Mouse (Mus musculus): ENCODE measurements around the gene Dip2c. TPM values are rescaled to one million over a fixed set of nuclear protein-coding genes. Genes with fewer than 3 reads are reported as not detected.
A peak's percentile ranks its signal among the peaks of the same experiment; 100 is the strongest.

Gene Dip2c
- polyA plus RNA-seq, 1 experiment from 2014 or later = 4.3 TPM

DNA sequence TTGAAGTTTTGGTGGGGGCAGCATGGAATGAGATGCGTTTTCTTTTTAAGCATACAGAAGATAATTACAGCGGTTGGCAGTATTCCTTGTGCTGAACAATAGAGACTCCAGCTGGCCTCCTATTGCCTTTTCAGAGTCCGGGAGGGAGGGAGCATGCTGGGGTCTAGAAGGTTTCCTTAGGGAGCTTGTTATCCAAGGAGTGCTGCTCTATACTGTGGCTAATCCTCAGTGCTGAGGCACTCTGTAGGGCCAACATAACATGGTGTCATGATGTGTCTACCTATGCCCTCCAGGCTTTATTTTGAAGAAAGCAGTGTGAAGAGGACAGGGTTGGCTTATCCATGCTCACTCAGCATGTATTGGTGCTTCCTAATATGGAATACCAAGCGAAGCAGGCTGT, 79.0 kb downstream of the Dip2c start:
- Histone ChIP-seq H3K4me2 (replicated peaks; ENCODE audit: low read depth, low read length) (no peak overlapping the region), H3K9ac (replicated peaks; ENCODE audit: low read length) (no peak overlapping the region), H3K9me3 (ENCODE audit: low read length) (no peaks in the 10 kb centered on the region), H3K27me3 (ENCODE audit: insufficient read depth, low read length) (no peaks in the 10 kb centered on the region), H3K4me1 (ENCODE audit: insufficient read depth, low read length) (no peaks in the 10 kb centered on the region), H3K27ac (ENCODE audit: low read length) (no peak overlapping the region), H3K36me3 (ENCODE audit: insufficient read depth, low read length) (no peaks in the 10 kb centered on the region), H3K4me3 (ENCODE audit: low read length) (no peak overlapping the region)
- WGBS = 78% methylated on average over 4 of the region's 4 CpGs
- ATAC-seq (ENCODE audit: low FRiP score, low TSS enrichment) = no peak

DNA sequence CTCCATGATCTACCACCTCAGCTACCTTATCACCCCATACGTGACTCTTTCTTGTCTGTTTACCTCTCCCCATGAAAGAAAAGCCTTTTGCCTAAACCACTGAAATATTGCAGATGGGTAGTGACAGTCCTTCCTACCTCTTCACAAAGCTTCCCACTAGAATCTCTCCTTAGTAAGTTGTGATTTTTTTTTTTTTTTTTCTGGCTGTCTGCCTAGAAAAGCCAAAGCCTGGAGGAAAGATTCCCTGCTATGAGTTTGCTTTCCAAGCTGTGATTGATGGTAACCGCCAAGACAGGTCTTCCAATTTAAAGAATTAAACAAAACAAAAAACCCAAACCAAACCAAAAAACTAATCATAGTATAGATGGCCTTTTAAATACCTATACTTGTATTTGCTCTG, 85.1 kb downstream of the Dip2c start:
- 64% methylated on average over 2 of the region's 2 CpGs for WGBS
- no peaks in the 10 kb centered on the region for H3K4me1 ChIP-seq (ENCODE audit: insufficient read depth, low read length)
- H3K27ac ChIP-seq (ENCODE audit: low read length) = no peak overlapping the region
- H3K9me3 ChIP-seq (ENCODE audit: low read length) = no peaks in the 10 kb centered on the region
- H3K36me3 ChIP-seq (ENCODE audit: insufficient read depth, low read length) = no peaks in the 10 kb centered on the region
- no peak overlapping the region for H3K4me3 ChIP-seq (ENCODE audit: low read length)
- ATAC-seq (ENCODE audit: low FRiP score, low TSS enrichment) = no peak
- no peak overlapping the region for H3K4me2 ChIP-seq (replicated peaks; ENCODE audit: low read depth, low read length)
- no peaks in the 10 kb centered on the region for H3K27me3 ChIP-seq (ENCODE audit: insufficient read depth, low read length)
- H3K9ac ChIP-seq (replicated peaks; ENCODE audit: low read length) = no peak overlapping the region

DNA sequence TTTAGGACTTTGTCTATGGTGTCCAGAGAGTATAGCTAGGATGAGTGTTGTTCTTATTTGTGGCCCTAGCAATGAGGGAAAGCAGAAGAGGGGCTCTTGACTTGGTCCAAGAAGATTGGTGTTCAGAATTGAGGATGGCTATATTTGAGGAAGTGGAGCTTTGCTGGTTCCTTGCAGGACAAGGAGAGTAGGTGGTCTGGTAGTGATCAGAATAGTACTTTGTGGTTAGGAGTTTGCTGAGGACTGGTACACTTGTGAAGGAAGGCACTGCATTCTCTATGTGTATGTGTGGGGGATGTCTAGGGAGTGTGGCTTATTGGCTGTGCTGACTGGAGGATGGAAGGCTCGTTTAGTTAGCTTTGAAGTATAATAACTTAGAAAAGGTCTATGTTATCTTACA, 95.1 kb downstream of the Dip2c start:
- 41% methylated on average over 1 of the region's 1 CpGs for WGBS
- H3K27ac ChIP-seq (ENCODE audit: low read length) = no peak overlapping the region

DNA sequence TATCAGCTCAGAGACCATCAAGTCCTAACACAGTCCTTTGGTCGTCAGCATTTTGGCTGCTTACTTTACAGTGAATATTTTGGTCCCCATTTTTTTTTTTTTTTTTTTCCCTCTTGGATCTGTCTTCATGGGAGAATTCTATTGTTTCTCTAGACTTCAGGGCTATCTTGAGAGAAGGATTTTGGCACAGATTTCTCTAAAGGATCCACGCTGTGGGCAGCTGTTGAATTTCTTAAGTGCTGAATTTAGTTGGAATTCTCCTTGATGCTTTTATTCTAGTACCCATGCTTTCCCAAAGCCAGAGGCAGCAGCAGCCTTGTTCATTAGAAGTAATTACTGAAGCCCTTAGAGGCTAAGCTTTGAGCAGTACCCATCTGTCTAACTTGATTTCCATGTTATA, 100.8 kb downstream of the Dip2c start:
- no peaks in the 10 kb centered on the region for H3K27me3 ChIP-seq (ENCODE audit: insufficient read depth, low read length)
- H3K9ac ChIP-seq (replicated peaks; ENCODE audit: low read length) = no peak overlapping the region
- WGBS = 75% methylated on average over 2 of the region's 2 CpGs
- H3K4me3 ChIP-seq (ENCODE audit: low read length) = no peak overlapping the region
- no peak overlapping the region for H3K27ac ChIP-seq (ENCODE audit: low read length)
- no peak for ATAC-seq (ENCODE audit: low FRiP score, low TSS enrichment)
- peaks cover 5% of the 10 kb centered on the region; the same call in 1 of the 2 replicates for H3K9me3 ChIP-seq (ENCODE audit: low read length)
- no peak overlapping the region for H3K4me2 ChIP-seq (replicated peaks; ENCODE audit: low read depth, low read length)
- no peaks in the 10 kb centered on the region for H3K36me3 ChIP-seq (ENCODE audit: insufficient read depth, low read length)
- no peaks in the 10 kb centered on the region for H3K4me1 ChIP-seq (ENCODE audit: insufficient read depth, low read length)

More for the DNA sequence above, 95.1 kb downstream of the Dip2c start:
- H3K4me3 ChIP-seq (ENCODE audit: low read length) = no peak overlapping the region
- H3K4me2 ChIP-seq (replicated peaks; ENCODE audit: low read depth, low read length) = no peak overlapping the region
- H3K36me3 ChIP-seq (ENCODE audit: insufficient read depth, low read length) = no peaks in the 10 kb centered on the region
- no peak for ATAC-seq (ENCODE audit: low FRiP score, low TSS enrichment)
- H3K27me3 ChIP-seq (ENCODE audit: insufficient read depth, low read length) = no peaks in the 10 kb centered on the region
- 0 out of 2 replicates have a peak, but pooled peaks cover 4% of the 10 kb centered on the region for H3K4me1 ChIP-seq (ENCODE audit: insufficient read depth, low read length)
- H3K9ac ChIP-seq (replicated peaks; ENCODE audit: low read length) = no peak overlapping the region
- no peaks in the 10 kb centered on the region for H3K9me3 ChIP-seq (ENCODE audit: low read length)

DNA sequence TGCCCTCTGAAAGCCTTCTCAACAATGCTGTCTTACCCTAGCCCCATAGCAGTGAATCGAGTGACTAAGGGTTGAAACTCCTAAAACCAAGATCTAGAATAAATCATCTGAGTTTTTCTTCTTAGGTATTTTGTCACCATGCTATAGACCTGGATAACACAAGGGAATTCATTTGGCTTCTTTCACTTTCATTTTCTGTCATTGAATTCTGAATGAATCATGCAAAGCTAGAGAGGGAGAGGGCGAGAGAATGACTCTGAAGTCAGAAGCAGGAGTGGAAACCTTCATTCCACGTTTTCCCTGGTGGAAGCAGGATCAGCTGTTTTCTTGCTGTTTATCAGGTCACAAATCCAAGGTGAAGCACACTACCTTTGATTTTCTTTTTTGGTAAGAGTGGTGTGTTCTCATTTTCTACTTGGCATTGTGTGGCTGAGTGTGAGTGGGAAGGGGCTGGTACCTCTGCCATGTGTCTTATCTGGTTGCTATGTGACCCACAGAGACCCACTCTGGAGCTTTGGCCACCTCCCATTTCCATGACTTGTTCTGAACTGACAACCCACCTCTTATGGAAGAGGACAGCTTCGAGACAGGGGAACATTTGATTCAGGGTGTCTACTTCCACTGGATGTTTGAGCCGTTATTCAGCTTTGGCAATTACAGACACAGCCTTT, 104.5 kb downstream of the Dip2c start:
- H3K27ac ChIP-seq (ENCODE audit: low read length) = no peak overlapping the region
- no peaks in the 10 kb centered on the region for H3K4me1 ChIP-seq (ENCODE audit: insufficient read depth, low read length)
- H3K27me3 ChIP-seq (ENCODE audit: insufficient read depth, low read length) = no peaks in the 10 kb centered on the region
- peaks cover 5% of the 10 kb centered on the region; the same call in 1 of the 2 replicates for H3K9me3 ChIP-seq (ENCODE audit: low read length)
- no peak for ATAC-seq (ENCODE audit: low FRiP score, low TSS enrichment)
- H3K9ac ChIP-seq (replicated peaks; ENCODE audit: low read length) = no peak overlapping the region
- H3K4me3 ChIP-seq (ENCODE audit: low read length) = no peak overlapping the region
- H3K4me2 ChIP-seq (replicated peaks; ENCODE audit: low read depth, low read length) = no peak overlapping the region
- WGBS = 82% methylated on average over 5 of the region's 5 CpGs
- H3K36me3 ChIP-seq (ENCODE audit: insufficient read depth, low read length) = no peaks in the 10 kb centered on the region

DNA sequence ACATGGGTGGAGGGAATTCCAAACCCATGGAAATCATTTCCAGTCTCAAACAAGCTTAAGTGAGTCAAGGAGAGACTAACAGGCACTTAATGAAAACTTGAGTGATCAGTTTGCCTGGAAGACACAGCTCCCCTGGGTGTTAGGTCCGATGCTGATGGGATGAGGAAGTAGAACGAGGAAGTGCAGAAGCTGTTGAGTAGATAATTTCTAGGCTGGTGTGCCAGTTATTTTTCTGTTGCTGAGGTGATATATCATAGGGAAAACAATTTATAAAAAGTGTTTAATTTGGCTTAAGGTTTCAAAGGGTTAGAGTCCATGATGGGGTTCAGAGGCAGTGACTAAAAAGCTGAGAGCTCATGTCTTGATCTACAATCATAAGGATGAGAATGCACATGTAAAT, 111.7 kb downstream of the Dip2c start:
- no peak overlapping the region for H3K9ac ChIP-seq (replicated peaks; ENCODE audit: low read length)
- peaks cover 2% of the 10 kb centered on the region; the same call in 1 of the 2 replicates for H3K4me1 ChIP-seq (ENCODE audit: insufficient read depth, low read length)
- H3K36me3 ChIP-seq (ENCODE audit: insufficient read depth, low read length) = no peaks in the 10 kb centered on the region
- 92% methylated on average over 2 of the region's 2 CpGs for WGBS
- peaks cover 6% of the 10 kb centered on the region for H3K9me3 ChIP-seq (ENCODE audit: low read length)
- H3K4me3 ChIP-seq (ENCODE audit: low read length) = no peak overlapping the region
- no peak for ATAC-seq (ENCODE audit: low FRiP score, low TSS enrichment)
- no peak overlapping the region for H3K4me2 ChIP-seq (replicated peaks; ENCODE audit: low read depth, low read length)
- no peaks in the 10 kb centered on the region for H3K27me3 ChIP-seq (ENCODE audit: insufficient read depth, low read length)
- no peak overlapping the region for H3K27ac ChIP-seq (ENCODE audit: low read length)

DNA sequence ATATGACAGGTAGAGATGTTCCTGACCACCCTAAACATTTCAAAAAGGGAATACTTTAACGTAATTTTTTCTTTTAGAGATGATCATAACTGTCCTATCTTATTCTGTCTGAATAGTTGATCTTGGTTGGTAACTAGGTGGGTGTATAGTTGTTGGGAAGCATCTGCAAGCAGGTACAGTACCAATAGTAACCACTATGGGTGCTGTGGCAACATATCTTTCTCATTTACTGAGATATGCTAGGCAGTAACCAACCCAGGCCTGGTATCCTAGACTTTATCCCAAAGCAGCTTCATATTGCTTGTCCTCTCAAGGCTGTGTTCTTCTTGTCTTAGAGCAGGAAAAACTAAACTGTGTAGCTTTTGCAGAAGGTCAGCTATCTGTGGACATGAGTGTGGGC, 113.0 kb downstream of the Dip2c start:
- H3K4me3 ChIP-seq (ENCODE audit: low read length) = no peak overlapping the region
- H3K4me1 ChIP-seq (ENCODE audit: insufficient read depth, low read length) = peaks cover 2% of the 10 kb centered on the region; the same call in 1 of the 2 replicates
- H3K27ac ChIP-seq (ENCODE audit: low read length) = no peak overlapping the region
- no peak overlapping the region for H3K4me2 ChIP-seq (replicated peaks; ENCODE audit: low read depth, low read length)
- no peak for ATAC-seq (ENCODE audit: low FRiP score, low TSS enrichment)
- 95% methylated on average over 1 of the region's 1 CpGs for WGBS
- peaks cover 6% of the 10 kb centered on the region for H3K9me3 ChIP-seq (ENCODE audit: low read length)
- no peaks in the 10 kb centered on the region for H3K27me3 ChIP-seq (ENCODE audit: insufficient read depth, low read length)
- H3K36me3 ChIP-seq (ENCODE audit: insufficient read depth, low read length) = no peaks in the 10 kb centered on the region
- H3K9ac ChIP-seq (replicated peaks; ENCODE audit: low read length) = no peak overlapping the region

DNA sequence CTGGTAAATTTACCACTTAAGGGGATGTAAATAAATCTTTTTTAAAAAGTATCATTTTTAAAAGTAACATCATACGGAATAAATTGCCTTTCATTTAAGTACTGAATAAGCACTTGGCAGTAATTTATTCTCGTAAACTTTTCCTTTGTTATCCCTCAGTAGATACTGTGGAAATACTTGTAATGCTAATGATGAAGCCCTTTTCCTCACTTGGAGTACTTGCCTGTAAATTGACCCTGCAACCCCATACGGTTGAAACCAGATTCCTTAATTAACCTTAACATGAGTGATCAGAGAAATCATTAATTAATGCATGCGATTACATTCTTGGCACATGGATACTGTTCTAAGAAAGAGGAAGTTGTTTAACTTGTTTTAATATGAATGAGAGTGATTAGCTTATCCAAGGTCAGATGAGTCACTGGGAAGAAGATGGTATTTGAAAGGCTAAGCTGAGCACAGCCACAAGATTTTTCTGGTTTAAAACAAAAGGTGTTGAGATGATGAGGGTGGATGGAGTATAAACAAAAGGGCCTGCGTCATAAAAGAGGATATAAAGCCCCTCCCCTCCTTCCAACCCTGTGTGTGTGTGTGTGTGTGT, 114.0 kb downstream of the Dip2c start:
- Histone ChIP-seq H3K36me3 (ENCODE audit: insufficient read depth, low read length) (no peaks in the 10 kb centered on the region), H3K4me1 (ENCODE audit: insufficient read depth, low read length) (peaks cover 2% of the 10 kb centered on the region; the same call in 1 of the 2 replicates), H3K4me3 (ENCODE audit: low read length) (no peak overlapping the region), H3K27ac (ENCODE audit: low read length) (no peak overlapping the region), H3K4me2 (replicated peaks; ENCODE audit: low read depth, low read length) (no peak overlapping the region), H3K9ac (replicated peaks; ENCODE audit: low read length) (no peak overlapping the region), H3K27me3 (ENCODE audit: insufficient read depth, low read length) (no peaks in the 10 kb centered on the region), H3K9me3 (ENCODE audit: low read length) (peaks cover 6% of the 10 kb centered on the region)
- WGBS = 47% methylated on average over 5 of the region's 5 CpGs
- peak; percentile 57; the same call in 1 of the 2 replicates for ATAC-seq (ENCODE audit: low FRiP score, low TSS enrichment)

DNA sequence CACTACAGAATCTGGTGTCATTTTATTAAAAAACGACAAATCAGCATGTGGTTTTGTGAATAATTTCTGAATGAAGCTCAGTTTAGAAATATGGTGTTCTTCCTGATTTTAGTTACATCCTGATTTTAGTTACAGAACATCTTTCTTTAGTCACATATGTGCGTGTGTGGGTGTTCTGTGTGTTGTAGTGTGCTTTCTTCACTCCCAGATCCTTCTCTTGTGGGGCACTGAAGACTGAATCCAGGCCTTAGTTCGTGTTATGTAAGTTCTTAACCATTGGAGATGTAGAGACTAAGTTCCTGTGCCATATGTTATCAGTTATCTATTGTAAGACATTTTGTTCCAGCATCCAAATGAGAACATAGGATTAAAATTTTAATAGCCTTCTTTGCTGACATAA, 117.1 kb downstream of the Dip2c start:
- H3K9ac ChIP-seq (replicated peaks; ENCODE audit: low read length) = no peak overlapping the region
- ATAC-seq (ENCODE audit: low FRiP score, low TSS enrichment) = no peak
- H3K4me1 ChIP-seq (ENCODE audit: insufficient read depth, low read length) = peaks cover 2% of the 10 kb centered on the region; the same call in 1 of the 2 replicates
- H3K27me3 ChIP-seq (ENCODE audit: insufficient read depth, low read length) = no peaks in the 10 kb centered on the region
- no peaks in the 10 kb centered on the region for H3K9me3 ChIP-seq (ENCODE audit: low read length)
- H3K36me3 ChIP-seq (ENCODE audit: insufficient read depth, low read length) = no peaks in the 10 kb centered on the region
- 90% methylated on average over 3 of the region's 3 CpGs for WGBS
- H3K4me3 ChIP-seq (ENCODE audit: low read length) = no peak overlapping the region
- no peak overlapping the region for H3K4me2 ChIP-seq (replicated peaks; ENCODE audit: low read depth, low read length)
- H3K27ac ChIP-seq (ENCODE audit: low read length) = no peak overlapping the region

DNA sequence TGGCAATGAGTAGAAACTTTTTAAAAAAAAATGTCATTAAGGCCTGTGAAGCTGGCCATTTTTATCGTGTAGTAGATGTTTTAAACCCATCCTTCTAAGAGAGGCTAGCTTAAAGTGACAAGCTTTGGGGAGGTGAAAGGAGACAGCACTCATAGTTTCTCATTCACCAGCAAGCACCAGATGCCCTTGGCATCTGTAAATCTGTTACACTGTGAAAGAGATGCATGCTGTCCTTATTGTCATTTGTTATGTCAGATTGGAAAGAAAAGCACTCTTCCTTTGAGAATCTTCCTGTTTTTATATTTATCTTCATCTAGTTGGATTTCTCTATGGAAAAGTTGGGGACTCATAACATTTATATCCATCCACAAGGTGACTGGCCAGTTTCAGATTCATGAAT, 119.0 kb downstream of the Dip2c start:
- ATAC-seq (ENCODE audit: low FRiP score, low TSS enrichment) = no peak
- no peak overlapping the region for H3K27ac ChIP-seq (ENCODE audit: low read length)
- no peak overlapping the region for H3K9ac ChIP-seq (replicated peaks; ENCODE audit: low read length)
- whole genome bisulfite sequencing = 76% methylated on average over 1 of the region's 1 CpGs
- no peak overlapping the region for H3K4me2 ChIP-seq (replicated peaks; ENCODE audit: low read depth, low read length)
- no peaks in the 10 kb centered on the region for H3K36me3 ChIP-seq (ENCODE audit: insufficient read depth, low read length)
- no peak overlapping the region for H3K4me3 ChIP-seq (ENCODE audit: low read length)
- H3K27me3 ChIP-seq (ENCODE audit: insufficient read depth, low read length) = no peaks in the 10 kb centered on the region
- H3K9me3 ChIP-seq (ENCODE audit: low read length) = no peaks in the 10 kb centered on the region
- peaks cover under 1% of the 10 kb centered on the region; the same call in 1 of the 2 replicates for H3K4me1 ChIP-seq (ENCODE audit: insufficient read depth, low read length)
